Mouse (Mus musculus) E14TG2a.4 (cell line): Measurements from ENCODE around the gene Xkr7.

Source experiments
- H3K27me3 ChIP-seq: 2 replicates; pipeline ENCODE4 v1.6.1; 2014; ENCODE audit warnings: low read length, control low read depth; ENCODE audit not compliant: insufficient read depth
- H3K36me3 ChIP-seq: 2 replicates; pipeline ENCODE4 v1.6.1; 2014; ENCODE audit warnings: low read length, control low read depth; ENCODE audit not compliant: insufficient read depth
- H3K4me1 ChIP-seq: replicated peaks from 2 replicates; pipeline ENCODE4 v1.6.1; 2014; ENCODE audit warnings: low read depth, low read length, control low read depth
- H3K4me3 ChIP-seq: replicated peaks from 2 replicates; pipeline ENCODE4 v1.5.1; 2014; ENCODE audit warnings: mild to moderate bottlenecking, low read length
- H3K9me3 ChIP-seq: 2 replicates; pipeline ENCODE4 v1.6.1; 2014; ENCODE audit warnings: low read length, control low read depth
- CTCF ChIP-seq: conservative IDR thresholded peaks from 2 replicates; pipeline ENCODE4 v1.5.1; 2014; ENCODE audit warnings: low read length
- NANOG ChIP-seq: IDR thresholded peaks from 2 replicates; pipeline ENCODE4 v1.6.1; 2014; ENCODE audit warnings: borderline replicate concordance, low read length, mixed read lengths
- POU5F1 ChIP-seq: IDR thresholded peaks from 2 replicates; pipeline ENCODE4 v1.6.1; 2014; ENCODE audit warnings: low read length, borderline replicate concordance

Xkr7 gene

GRCm38 (mm10) chr2:153013724-153014515, 17.7 kb upstream of the Xkr7 start:
- Histone ChIP-seq H3K9me3 (no peaks in the 10 kb centered on the region), H3K4me3 (peak overlapping the region; percentile 95), H3K27me3 (peaks cover 21% of the 10 kb centered on the region), H3K36me3 (peaks cover 53% of the 10 kb centered on the region), H3K4me1 (peaks cover 47% of the 10 kb centered on the region)
- TF ChIP-seq POU5F1 (no peak), NANOG (no peak), CTCF (no peak)

- no peaks in the 10 kb centered on the region for H3K9me3 ChIP-seq
- peaks cover 42% of the 10 kb centered on the region for H3K36me3 ChIP-seq
- H3K4me1 ChIP-seq, result peaks cover 37% of the 10 kb centered on the region
- H3K4me3 ChIP-seq, result peak within 1 kb of the TSS; percentile 95
- TF ChIP-seq NANOG, result no peak
- no peak for TF ChIP-seq POU5F1
- TF ChIP-seq CTCF, result peak; percentile 77
- H3K27me3 ChIP-seq, result peaks cover 29% of the 10 kb centered on the region
Observed at GRCm38 (mm10) chr2:153014758-153015593, 16.7 kb upstream of the Xkr7 start, which contains the start of gene Pdrg1. TSS of gene Pdrg1 (minus strand) at chr2:153015427.

GRCm38 (mm10) chr2:153015804-153016203, 15.8 kb upstream of the Xkr7 start:
- Histone ChIP-seq H3K4me3 (no peak overlapping the region), H3K36me3 (peaks cover 34% of the 10 kb centered on the region), H3K4me1 (peaks cover 38% of the 10 kb centered on the region), H3K9me3 (no peaks in the 10 kb centered on the region), H3K27me3 (peaks cover 34% of the 10 kb centered on the region)
- TF ChIP-seq POU5F1 (no peak), NANOG (no peak), CTCF (no peak)

- no peak overlapping the region for H3K4me3 ChIP-seq
- TF ChIP-seq CTCF (no peak), NANOG (no peak), POU5F1 (no peak)
Observed at GRCm38 (mm10) chr2:153016786-153017185, 14.9 kb upstream of the Xkr7 start.

GRCm38 (mm10) chr2:153019355-153019754, 12.3 kb upstream of the Xkr7 start:
- H3K4me3 ChIP-seq, result no peak overlapping the region
- no peaks in the 10 kb centered on the region for H3K9me3 ChIP-seq
- no peaks in the 10 kb centered on the region for H3K36me3 ChIP-seq
- H3K27me3 ChIP-seq, result peaks cover 38% of the 10 kb centered on the region
- peaks cover 31% of the 10 kb centered on the region for H3K4me1 ChIP-seq
- no peak for TF ChIP-seq POU5F1
- TF ChIP-seq CTCF, result no peak
- TF ChIP-seq NANOG, result no peak

More at GRCm38 (mm10) chr2:153016786-153017185, 14.9 kb upstream of the Xkr7 start:
- Histone ChIP-seq H3K36me3 (peaks cover 24% of the 10 kb centered on the region), H3K27me3 (peaks cover 34% of the 10 kb centered on the region), H3K4me1 (peaks cover 41% of the 10 kb centered on the region), H3K9me3 (no peaks in the 10 kb centered on the region)

- TF ChIP-seq NANOG (no peak), POU5F1 (no peak), CTCF (no peak)
- Histone ChIP-seq H3K9me3 (no peaks in the 10 kb centered on the region), H3K4me3 (no peak overlapping the region), H3K4me1 (peaks cover 22% of the 10 kb centered on the region), H3K27me3 (peaks cover 42% of the 10 kb centered on the region), H3K36me3 (no peaks in the 10 kb centered on the region)
Observed at GRCm38 (mm10) chr2:153021163-153021562, 10.5 kb upstream of the Xkr7 start.

- Histone ChIP-seq H3K4me1 (peaks cover 22% of the 10 kb centered on the region), H3K9me3 (no peaks in the 10 kb centered on the region), H3K27me3 (peaks cover 41% of the 10 kb centered on the region), H3K4me3 (no peak overlapping the region), H3K36me3 (no peaks in the 10 kb centered on the region)
- TF ChIP-seq CTCF (no peak), NANOG (no peak), POU5F1 (no peak)
Observed at GRCm38 (mm10) chr2:153022855-153023254, 8.8 kb upstream of the Xkr7 start.

GRCm38 (mm10) chr2:153026052-153026451, 5.6 kb upstream of the Xkr7 start:
- Histone ChIP-seq H3K36me3 (no peaks in the 10 kb centered on the region), H3K9me3 (no peaks in the 10 kb centered on the region), H3K27me3 (peaks cover 48% of the 10 kb centered on the region), H3K4me3 (no peak overlapping the region), H3K4me1 (peaks cover 18% of the 10 kb centered on the region)
- TF ChIP-seq NANOG, result no peak
- no peak for TF ChIP-seq CTCF
- no peak for TF ChIP-seq POU5F1
